22 mouse cellular contexts compared by ENCODE assay signal in genomic region chr5:9744120-9744519, GRCm38 (mm10). TPM values are rescaled to one million over a fixed set of nuclear protein-coding genes. Genes with fewer than 3 reads are reported as not detected.
"Had no signal": no experiment of that assay in that cellular context is flagged by ENCODE, and none has a peak within 500 bp of the region (broad histone marks: within the 10 kb centered on the region; RNA-seq: fewer than 3 reads in every experiment).

No protein-coding gene starts in this region.

- H3K4me3 ChIP-seq: midbrain, embryonic 10.5 days; midbrain, embryonic 12.5 days; myocyte; neural tube, embryonic 13.5 days; neural tube, embryonic 15.5 days had no signal

- H3K9ac ChIP-seq: lung, embryonic 14.5 days; midbrain, embryonic 12.5 days; neural tube, embryonic 13.5 days; neural tube, embryonic 15.5 days had no signal

- H3K9me3 ChIP-seq: midbrain, embryonic 10.5 days; midbrain, embryonic 12.5 days; neural tube, embryonic 13.5 days; neural tube, embryonic 15.5 days had no signal

- ATAC-seq: midbrain, embryonic 16.5 days had no signal

- H3K27ac ChIP-seq: midbrain, embryonic 10.5 days; midbrain, embryonic 12.5 days; neural tube, embryonic 13.5 days; neural tube, embryonic 15.5 days had no signal

- H3K27me3 ChIP-seq: midbrain, embryonic 12.5 days; neural tube, embryonic 13.5 days; neural tube, embryonic 15.5 days had no signal

- DNase-seq: lung, embryonic 14.5 days; lung, postnatal 10 days; lung, postnatal 4 days; midbrain, embryonic 14.5 days; retina, postnatal 1 day; right cerebral cortex, adult 18-20 months; right cerebral cortex, postnatal 25 days; right cerebral cortex, postnatal 4 days; spleen, adult 18-20 months; thymus, adult 18-20 months; thymus, postnatal 14 days; thymus, postnatal 36 days had no signal

- H3K4me2 ChIP-seq: lung, embryonic 14.5 days; midbrain, embryonic 12.5 days; neural tube, embryonic 13.5 days; neural tube, embryonic 15.5 days had no signal

- H3K4me1 ChIP-seq: midbrain, embryonic 10.5 days; midbrain, embryonic 12.5 days; neural tube, embryonic 13.5 days; neural tube, embryonic 15.5 days had no signal

- H3K36me3 ChIP-seq: midbrain, embryonic 10.5 days; midbrain, embryonic 12.5 days; neural tube, embryonic 13.5 days; neural tube, embryonic 15.5 days had no signal

RNA-seq across cellular contexts. Expression of gene Grm3, which starts 19.1 kb away (rescaled TPM):
- total RNA-seq: megakaryocyte, adult 5-6 weeks; megakaryocyte-erythroid progenitor cell, adult 5-6 weeks had no signal
- polyA plus RNA-seq: myocyte; small intestine, adult 2 months; thymus, postnatal 0 days had no signal
